Mouse (Mus musculus): ENCODE results near the gene Snx29. TPM values are rescaled to one million over a fixed set of nuclear protein-coding genes. Genes with fewer than 3 reads are reported as not detected.

Snx29 gene
- polyA plus RNA-seq, 1 experiment from 2014 or later = 17.4 TPM

- 42% methylated on average over 6 of the region's 6 CpGs for WGBS
- H3K9me3 ChIP-seq = no peaks in the 10 kb centered on the region
- peaks cover 38% of the 10 kb centered on the region for H3K4me1 ChIP-seq (replicated peaks)
- no peak overlapping the region for H3K9ac ChIP-seq (replicated peaks)
- no peak overlapping the region for H3K27ac ChIP-seq
- H3K4me3 ChIP-seq (replicated peaks) = no peak overlapping the region
- H3K27me3 ChIP-seq = no peaks in the 10 kb centered on the region
- H3K36me3 ChIP-seq = no peaks in the 10 kb centered on the region
- no peak overlapping the region for H3K4me2 ChIP-seq
- ATAC-seq (ENCODE audit: insufficient number of reproducible peaks, insufficient read depth, low FRiP score, low TSS enrichment, low read depth) = no peak
These were observed 320.9 kb downstream of the Snx29 start for GRCm38 (mm10) chr16:11643603-11644002.

- no peaks in the 10 kb centered on the region for H3K27me3 ChIP-seq
- no peaks in the 10 kb centered on the region for H3K9me3 ChIP-seq
- H3K27ac ChIP-seq = no peak overlapping the region
- no peak overlapping the region for H3K4me2 ChIP-seq
- no peaks in the 10 kb centered on the region for H3K36me3 ChIP-seq
- peaks cover 38% of the 10 kb centered on the region for H3K4me1 ChIP-seq (replicated peaks)
- WGBS = 73% methylated on average over 2 of the region's 2 CpGs
- no peak overlapping the region for H3K9ac ChIP-seq (replicated peaks)
- no peak overlapping the region for H3K4me3 ChIP-seq (replicated peaks)
- ATAC-seq (ENCODE audit: insufficient number of reproducible peaks, insufficient read depth, low FRiP score, low TSS enrichment, low read depth) = no peak
These were observed 321.7 kb downstream of the Snx29 start for GRCm38 (mm10) chr16:11644399-11644798.

GRCm38 (mm10) chr16:11645668-11646067, 323.0 kb downstream of the Snx29 start:
- ATAC-seq (ENCODE audit: insufficient number of reproducible peaks, insufficient read depth, low FRiP score, low TSS enrichment, low read depth) = no peak
- Histone ChIP-seq H3K4me1 (replicated peaks) (peaks cover 38% of the 10 kb centered on the region), H3K4me3 (replicated peaks) (no peak overlapping the region), H3K9me3 (no peaks in the 10 kb centered on the region), H3K36me3 (no peaks in the 10 kb centered on the region), H3K27me3 (no peaks in the 10 kb centered on the region), H3K4me2 (no peak overlapping the region), H3K9ac (replicated peaks) (no peak overlapping the region), H3K27ac (no peak overlapping the region)
- WGBS = 35% methylated on average over 4 of the region's 4 CpGs

GRCm38 (mm10) chr16:11646745-11647289, 324.1 kb downstream of the Snx29 start:
- no peak overlapping the region for H3K4me3 ChIP-seq (replicated peaks)
- peaks cover 42% of the 10 kb centered on the region for H3K4me1 ChIP-seq (replicated peaks)
- no peaks in the 10 kb centered on the region for H3K27me3 ChIP-seq
- ATAC-seq (ENCODE audit: insufficient number of reproducible peaks, insufficient read depth, low FRiP score, low TSS enrichment, low read depth) = no peak
- WGBS = 57% methylated on average over 4 of the region's 4 CpGs
- H3K4me2 ChIP-seq = no peak overlapping the region
- H3K36me3 ChIP-seq = no peaks in the 10 kb centered on the region
- 0 out of 2 replicates have a peak overlapping the region, but pooled peaks have one; percentile 23 for H3K27ac ChIP-seq
- no peak overlapping the region for H3K9ac ChIP-seq (replicated peaks)
- H3K9me3 ChIP-seq = no peaks in the 10 kb centered on the region

GRCm38 (mm10) chr16:11648169-11648688, 325.5 kb downstream of the Snx29 start:
- no peaks in the 10 kb centered on the region for H3K27me3 ChIP-seq
- H3K9me3 ChIP-seq = no peaks in the 10 kb centered on the region
- H3K4me2 ChIP-seq = no peak overlapping the region
- 79% methylated on average over 1 of the region's 1 CpGs for WGBS
- H3K4me1 ChIP-seq (replicated peaks) = peaks cover 34% of the 10 kb centered on the region
- no peak overlapping the region for H3K9ac ChIP-seq (replicated peaks)
- no peak overlapping the region for H3K4me3 ChIP-seq (replicated peaks)
- ATAC-seq (ENCODE audit: insufficient number of reproducible peaks, insufficient read depth, low FRiP score, low TSS enrichment, low read depth) = no peak
- no peak overlapping the region for H3K27ac ChIP-seq
- H3K36me3 ChIP-seq = no peaks in the 10 kb centered on the region

GRCm38 (mm10) chr16:11652686-11653366, 330.1 kb downstream of the Snx29 start:
- Histone ChIP-seq H3K4me2 (no peak overlapping the region), H3K4me3 (replicated peaks) (no peak overlapping the region), H3K27ac (no peak overlapping the region), H3K4me1 (replicated peaks) (0 out of 2 replicates have a peak, but pooled peaks cover 12% of the 10 kb centered on the region), H3K36me3 (no peaks in the 10 kb centered on the region), H3K27me3 (no peaks in the 10 kb centered on the region), H3K9me3 (no peaks in the 10 kb centered on the region), H3K9ac (replicated peaks) (no peak overlapping the region)
- 74% methylated on average over 2 of the region's 2 CpGs for WGBS
- ATAC-seq (ENCODE audit: insufficient number of reproducible peaks, insufficient read depth, low FRiP score, low TSS enrichment, low read depth) = no peak

GRCm38 (mm10) chr16:11655893-11656292, 333.2 kb downstream of the Snx29 start:
- Histone ChIP-seq H3K4me2 (no peak overlapping the region), H3K9me3 (no peaks in the 10 kb centered on the region), H3K36me3 (no peaks in the 10 kb centered on the region), H3K4me3 (replicated peaks) (no peak overlapping the region), H3K9ac (replicated peaks) (no peak overlapping the region), H3K27ac (no peak overlapping the region), H3K4me1 (replicated peaks) (0 out of 2 replicates have a peak, but pooled peaks cover 2% of the 10 kb centered on the region), H3K27me3 (no peaks in the 10 kb centered on the region)
- ATAC-seq (ENCODE audit: insufficient number of reproducible peaks, insufficient read depth, low FRiP score, low TSS enrichment, low read depth) = no peak
- WGBS = 81% methylated on average over 3 of the region's 3 CpGs

GRCm38 (mm10) chr16:11657111-11657510, 334.4 kb downstream of the Snx29 start:
- Histone ChIP-seq H3K36me3 (no peaks in the 10 kb centered on the region), H3K27me3 (no peaks in the 10 kb centered on the region), H3K4me3 (replicated peaks) (no peak overlapping the region), H3K4me2 (no peak overlapping the region), H3K27ac (peak overlapping the region; percentile 5; the same call in 1 of the 2 replicates), H3K4me1 (replicated peaks) (0 out of 2 replicates have a peak, but pooled peaks cover 3% of the 10 kb centered on the region), H3K9me3 (no peaks in the 10 kb centered on the region), H3K9ac (replicated peaks) (no peak overlapping the region)
- no peak for ATAC-seq (ENCODE audit: insufficient number of reproducible peaks, insufficient read depth, low FRiP score, low TSS enrichment, low read depth)
- 71% methylated on average over 1 of the region's 1 CpGs for WGBS

GRCm38 (mm10) chr16:11659111-11659720, 336.5 kb downstream of the Snx29 start:
- no peak overlapping the region for H3K27ac ChIP-seq
- WGBS = 83% methylated on average over 6 of the region's 6 CpGs
- no peaks in the 10 kb centered on the region for H3K27me3 ChIP-seq
- no peaks in the 10 kb centered on the region for H3K9me3 ChIP-seq
- ATAC-seq (ENCODE audit: insufficient number of reproducible peaks, insufficient read depth, low FRiP score, low TSS enrichment, low read depth) = no peak
- no peak overlapping the region for H3K9ac ChIP-seq (replicated peaks)
- H3K4me3 ChIP-seq (replicated peaks) = no peak overlapping the region
- H3K36me3 ChIP-seq = no peaks in the 10 kb centered on the region
- 0 out of 2 replicates have a peak, but pooled peaks cover 3% of the 10 kb centered on the region for H3K4me1 ChIP-seq (replicated peaks)
- no peak overlapping the region for H3K4me2 ChIP-seq

- no peak overlapping the region for H3K4me2 ChIP-seq
- H3K4me1 ChIP-seq (replicated peaks) = 0 out of 2 replicates have a peak, but pooled peaks cover 3% of the 10 kb centered on the region
- H3K9me3 ChIP-seq = no peaks in the 10 kb centered on the region
- no peaks in the 10 kb centered on the region for H3K27me3 ChIP-seq
- H3K36me3 ChIP-seq = no peaks in the 10 kb centered on the region
- H3K4me3 ChIP-seq (replicated peaks) = no peak overlapping the region
- 81% methylated on average over 13 of the region's 13 CpGs for WGBS
- no peak overlapping the region for H3K27ac ChIP-seq
- no peak overlapping the region for H3K9ac ChIP-seq (replicated peaks)
- ATAC-seq (ENCODE audit: insufficient number of reproducible peaks, insufficient read depth, low FRiP score, low TSS enrichment, low read depth) = no peak
These were observed 342.4 kb downstream of the Snx29 start for GRCm38 (mm10) chr16:11664896-11665705.

GRCm38 (mm10) chr16:11665869-11666268, 343.2 kb downstream of the Snx29 start:
- ATAC-seq (ENCODE audit: insufficient number of reproducible peaks, insufficient read depth, low FRiP score, low TSS enrichment, low read depth) = no peak
- WGBS = 80% methylated on average over 6 of the region's 6 CpGs
- Histone ChIP-seq H3K27ac (no peak overlapping the region), H3K9ac (replicated peaks) (no peak overlapping the region), H3K4me1 (replicated peaks) (0 out of 2 replicates have a peak, but pooled peaks cover 3% of the 10 kb centered on the region), H3K36me3 (no peaks in the 10 kb centered on the region), H3K27me3 (no peaks in the 10 kb centered on the region), H3K4me2 (no peak overlapping the region), H3K9me3 (no peaks in the 10 kb centered on the region), H3K4me3 (replicated peaks) (no peak overlapping the region)

Measured in limb, embryonic 12.5 days (tissue).